Mouse (Mus musculus) lung, postnatal 36 days (tissue): ENCODE results near the gene Arl8a.

Experiments used
- DNase-seq: peaks from one replicate; pipeline ENCODE4 v3.0.0; 2022; ENCODE audit warnings: mixed read lengths

The Arl8a gene

GRCm38 (mm10) chr1:135135111-135135787 is 11.4 kb upstream of the Arl8a start:
- DNase-seq, result no peak

- DNase-seq, result peak; percentile 81
Measured at GRCm38 (mm10) chr1:135136500-135136899, 10.1 kb upstream of the Arl8a start.

GRCm38 (mm10) chr1:135139906-135140305 is 6.7 kb upstream of the Arl8a start:
- DNase-seq, result no peak

DNA sequence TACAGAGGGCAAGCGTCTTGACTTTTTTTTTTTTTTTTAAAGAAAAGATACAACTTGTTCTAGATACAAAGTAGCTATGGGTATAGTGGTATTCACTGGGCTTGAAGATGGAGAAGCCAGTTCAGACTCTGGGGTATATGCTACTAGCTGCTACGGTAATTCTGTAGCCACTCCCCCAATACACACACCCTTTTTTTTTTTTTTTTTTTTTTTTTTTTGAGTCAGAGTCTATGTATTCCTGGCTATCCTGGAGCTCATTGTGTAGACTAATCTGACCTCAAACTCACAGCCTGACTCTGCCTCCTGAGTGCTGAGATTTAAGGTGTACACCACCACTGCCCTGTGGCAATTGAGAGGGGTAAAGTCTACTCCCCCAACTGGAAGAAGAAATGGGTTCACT is 4.2 kb upstream of the Arl8a start:
- no peak for DNase-seq

DNA sequence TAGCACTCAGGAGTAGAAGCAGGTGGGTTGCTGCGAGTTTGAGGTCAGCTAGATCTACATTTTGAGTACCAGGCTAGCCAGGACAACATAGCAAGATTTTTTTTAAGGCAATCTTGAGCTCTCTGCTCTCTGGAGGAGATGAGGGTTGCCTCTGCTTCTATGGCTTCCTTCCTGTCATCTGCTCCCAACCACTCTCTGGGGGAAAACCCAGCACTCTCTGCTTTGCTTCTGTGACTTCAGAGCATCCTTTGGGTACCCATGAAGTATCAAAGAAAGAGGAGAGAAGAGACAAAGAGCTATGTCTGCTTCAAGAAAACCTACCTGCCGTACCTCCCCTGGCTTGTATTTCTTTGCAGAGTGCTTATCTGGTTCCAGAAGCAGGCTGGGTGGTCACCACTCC is 2.7 kb upstream of the Arl8a start:
- DNase-seq, result no peak

GRCm38 (mm10) chr1:135146946-135147701 is 500 bp downstream of the Arl8a start:
- DNase-seq, result peak; percentile 95

GRCm38 (mm10) chr1:135147702-135148058 is 1.1 kb downstream of the Arl8a start:
- DNase-seq, result peak; percentile 25

- DNase-seq, result no peak
Measured at GRCm38 (mm10) chr1:135148476-135148875, 1.9 kb downstream of the Arl8a start.

DNA sequence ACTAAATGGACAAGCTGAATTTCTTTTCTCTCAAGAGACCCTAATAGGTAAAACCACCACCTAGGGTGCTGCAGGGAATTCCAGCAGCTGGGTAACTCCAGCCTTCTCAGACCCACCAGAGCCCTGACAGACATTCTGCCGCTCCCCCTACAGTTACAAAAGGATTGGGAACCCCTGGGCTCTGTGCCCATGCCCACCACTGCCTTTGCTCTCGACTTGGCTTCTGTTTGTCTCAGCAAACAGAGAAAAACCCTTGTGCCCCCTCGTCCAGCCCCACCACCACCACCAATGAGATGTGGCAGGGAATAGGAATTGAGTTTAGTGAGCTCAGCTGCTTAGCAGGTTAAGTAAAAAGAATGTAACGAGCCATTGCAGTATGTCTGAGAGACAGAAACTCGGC is 2.4 kb downstream of the Arl8a start:
- no peak for DNase-seq

- no peak for DNase-seq
Measured at GRCm38 (mm10) chr1:135154011-135154410, 7.4 kb downstream of the Arl8a start.

- DNase-seq, result peak; percentile 80
Measured at GRCm38 (mm10) chr1:135154411-135154959, 7.9 kb downstream of the Arl8a start.

GRCm38 (mm10) chr1:135156300-135156699 is 9.7 kb downstream of the Arl8a start:
- DNase-seq, result no peak

DNA sequence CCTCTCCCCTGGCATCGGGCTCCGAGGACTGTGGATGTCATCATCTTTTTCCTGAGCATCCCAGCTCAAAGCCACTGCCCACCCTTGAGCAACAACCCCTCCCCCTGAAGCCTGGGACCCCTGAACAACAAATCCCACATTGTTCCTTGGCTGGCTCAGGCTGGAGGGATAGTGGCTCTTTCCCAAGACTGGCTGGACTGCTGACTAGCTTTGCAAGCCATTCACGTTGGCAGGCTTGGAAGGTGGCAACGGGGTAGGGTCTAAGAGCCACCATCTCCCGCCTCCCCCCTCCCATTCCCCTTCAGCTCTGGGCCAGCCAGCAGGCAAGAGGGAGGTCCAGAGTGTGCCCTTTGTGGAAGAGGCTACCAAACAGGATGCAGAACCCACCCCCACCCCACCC is 12.0 kb downstream of the Arl8a start:
- DNase-seq, result no peak

DNA sequence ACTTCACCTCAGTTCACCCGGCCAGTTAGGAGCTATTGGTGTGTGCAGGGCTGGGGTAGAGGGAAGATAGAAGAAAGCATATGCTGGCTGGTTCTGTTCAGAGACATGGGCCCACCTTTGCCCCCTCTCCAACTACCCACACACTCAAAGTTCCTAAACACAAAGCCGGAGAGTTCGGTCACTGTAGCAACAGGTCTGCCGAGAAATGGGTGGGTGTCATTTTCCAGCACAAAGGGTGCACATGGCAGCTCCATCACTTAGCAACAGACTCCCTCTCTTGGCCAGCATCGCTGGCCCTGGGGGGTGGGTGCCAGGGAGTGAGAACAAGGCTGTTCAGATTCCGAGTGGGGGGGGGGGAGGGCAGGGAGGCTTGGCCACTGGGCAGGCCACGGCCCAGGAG is 12.4 kb downstream of the Arl8a start:
- DNase-seq, result no peak

GRCm38 (mm10) chr1:135159556-135160123 is 13.0 kb downstream of the Arl8a start:
- no peak for DNase-seq

DNA sequence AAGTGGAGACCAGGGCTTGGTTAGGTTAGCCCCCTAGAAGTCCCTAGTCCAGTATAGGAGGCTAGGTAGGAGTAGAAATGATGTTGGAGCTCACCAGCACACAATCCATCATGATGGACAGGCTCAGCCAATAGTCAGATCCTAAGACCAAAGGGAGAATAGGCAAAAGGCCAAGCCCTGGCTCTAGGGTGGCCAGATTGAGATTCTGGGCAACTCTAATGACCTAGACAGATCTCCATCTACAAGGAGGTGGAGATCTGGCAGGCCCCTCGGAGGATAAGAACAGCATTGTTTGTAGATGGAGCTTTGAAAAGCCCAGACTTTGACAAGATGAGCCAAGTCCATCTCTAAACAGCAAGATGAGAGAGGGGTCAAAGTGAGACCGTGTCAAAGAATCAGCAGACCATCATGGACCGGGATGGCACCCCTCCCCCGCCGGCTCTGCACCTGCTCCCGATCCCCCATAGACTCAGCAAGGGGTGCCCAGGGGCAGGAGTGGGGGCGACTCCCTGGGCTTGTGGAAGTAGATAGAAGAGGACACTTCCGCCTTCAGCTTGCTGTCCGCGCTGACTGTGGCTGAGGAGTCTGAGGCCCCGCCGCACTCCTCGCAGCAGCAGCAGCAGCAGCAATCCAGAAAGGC is 13.9 kb downstream of the Arl8a start:
- DNase-seq, result no peak

GRCm38 (mm10) chr1:135162720-135163119 is 16.1 kb downstream of the Arl8a start:
- no peak for DNase-seq

- no peak for DNase-seq
Measured at GRCm38 (mm10) chr1:135167435-135167834, 20.8 kb downstream of the Arl8a start, which contains the start of gene Gpr37l1. TSS of gene Gpr37l1 (minus strand) at chr1:135167681.

DNA sequence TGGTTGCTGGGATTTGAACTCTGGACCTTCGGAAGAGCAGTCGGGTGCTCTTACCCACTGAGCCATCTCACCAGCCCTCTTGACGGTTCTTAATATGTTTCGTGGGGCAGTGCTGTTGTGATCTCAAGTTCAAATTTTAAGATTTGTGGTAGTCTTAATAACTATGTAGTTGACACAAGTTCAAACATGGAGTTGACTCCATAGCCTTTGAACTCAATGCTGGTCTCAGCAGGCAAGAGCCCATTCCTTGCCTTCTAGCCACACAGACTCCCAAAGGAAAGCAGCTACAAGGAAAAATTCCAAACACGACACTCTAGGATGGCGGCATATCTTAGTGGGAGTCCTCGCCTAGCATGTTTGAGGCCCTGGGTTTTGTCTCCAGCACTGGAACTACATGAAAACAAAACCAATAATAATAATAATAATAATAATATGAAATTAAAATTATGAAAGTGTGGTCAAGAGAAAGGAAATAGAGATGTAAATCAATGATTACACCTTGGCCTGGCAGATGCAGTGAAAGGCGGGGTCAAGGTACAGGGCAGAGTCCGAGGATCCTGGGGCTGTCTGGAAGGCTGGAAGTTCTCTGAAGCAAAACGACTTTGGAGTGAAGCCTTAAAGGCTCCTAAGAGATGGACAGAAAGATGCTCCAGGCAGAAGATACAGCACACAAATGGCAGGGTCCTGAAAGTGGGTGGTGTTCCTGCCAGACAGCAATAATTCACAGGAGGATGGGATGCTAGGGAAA is 22.0 kb downstream of the Arl8a start:
- DNase-seq, result no peak

GRCm38 (mm10) chr1:135169556-135170224 is 23.1 kb downstream of the Arl8a start:
- peak; percentile 37 for DNase-seq

DNA sequence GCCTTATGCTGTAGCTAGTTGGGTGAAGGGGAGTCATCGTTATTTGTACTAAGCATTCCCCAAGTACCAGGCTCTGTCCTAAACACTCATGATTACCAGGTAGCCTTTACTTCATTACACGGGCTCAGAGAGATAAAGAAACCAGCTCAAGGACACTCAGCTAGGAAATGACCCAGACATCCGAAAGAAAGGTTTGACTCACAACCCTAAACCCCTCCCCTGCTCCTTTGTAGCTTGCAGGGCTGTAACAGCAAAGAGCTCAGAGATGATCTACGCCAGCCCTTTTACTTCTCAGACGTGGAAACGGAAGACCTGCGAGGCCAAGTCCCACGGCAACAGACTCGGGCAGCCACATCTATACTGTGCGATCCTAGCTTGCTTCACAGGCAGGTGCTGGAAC is 23.7 kb downstream of the Arl8a start:
- DNase-seq, result no peak

DNA sequence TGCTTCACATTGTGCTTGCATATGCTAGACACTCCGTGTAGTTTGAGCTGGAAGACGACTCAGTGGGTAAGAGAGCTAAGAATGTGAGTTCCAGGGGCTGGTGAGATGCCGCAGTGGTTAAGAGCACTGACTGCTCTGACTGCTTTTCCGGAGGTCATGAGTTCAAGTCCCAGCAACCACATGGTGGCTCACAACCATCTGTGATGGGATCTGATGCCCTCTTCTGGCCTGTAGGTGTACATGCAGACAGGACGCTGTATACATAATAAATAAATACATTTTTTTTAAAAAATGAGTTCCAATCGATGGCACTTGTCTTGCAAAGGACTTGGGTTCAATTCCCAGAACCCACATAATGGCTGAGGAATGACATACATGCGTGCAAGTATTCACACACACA is 24.6 kb downstream of the Arl8a start:
- DNase-seq, result no peak
